Mouse (Mus musculus) embryonic facial prominence, embryonic 12.5 days (tissue): ENCODE data around the gene Gm44965. TPM values are rescaled to one million over a fixed set of nuclear protein-coding genes. Genes with fewer than 3 reads are reported as not detected.

Source experiments
- ATAC-seq: fragments of 200-750 bp; cut with Nextera tagmentation; 2 replicates; pipeline ENCODE4 v1.8.0; 2017; ENCODE audit not compliant: insufficient number of reproducible peaks, insufficient read depth, low FRiP score, low TSS enrichment
- H3K27ac ChIP-seq: fragments of 300-500 bp; sonication (generic); 2 replicates; pipeline ENCODE4 v1.5.1; 2016; ENCODE audit warnings: mild to moderate bottlenecking
- H3K27me3 ChIP-seq: fragments of 300-500 bp; sonication (generic); 2 replicates; pipeline ENCODE4 v1.6.1; 2016; ENCODE audit warnings: mild to moderate bottlenecking, moderate library complexity
- H3K36me3 ChIP-seq: fragments of 300-500 bp; sonication (generic); 2 replicates; pipeline ENCODE4 v1.6.1; 2016; ENCODE audit warnings: mild to moderate bottlenecking
- H3K4me1 ChIP-seq: fragments of 300-500 bp; sonication (generic); 2 replicates; pipeline ENCODE4 v1.6.1; 2016
- H3K4me2 ChIP-seq: fragments of 300-500 bp; sonication (generic); replicated peaks from 2 replicates; pipeline ENCODE4 v1.6.1; 2016; ENCODE audit warnings: mild to moderate bottlenecking, moderate library complexity
- H3K4me3 ChIP-seq: fragments of 300-500 bp; sonication (generic); 2 replicates; pipeline ENCODE4 v1.5.1; 2016; ENCODE audit warnings: mild to moderate bottlenecking
- H3K9ac ChIP-seq: fragments of 300-500 bp; sonication (generic); 2 replicates; pipeline ENCODE4 v1.6.1; 2016; ENCODE audit warnings: mild to moderate bottlenecking, moderate library complexity
- H3K9me3 ChIP-seq: fragments of 300-500 bp; sonication (generic); 2 replicates; pipeline ENCODE4 v1.6.1; 2016; ENCODE audit warnings: mild to moderate bottlenecking, moderate library complexity
- whole genome bisulfite sequencing: fragments of 180-500 bp; shearing (Covaris S2); methylation state at CpG from one replicate; pipeline ENCODE4 v1.1.7; 2016; 5-methylcytosine and 5-hydroxymethylcytosine counted together
- polyA plus RNA-seq: library from polyadenylated mRNA; unstranded; fragments of >200 nt; fragmentation: Nextera tagmentation; extraction: Ambion mirVana; gene quantifications from 2 replicates; pipeline ENCODE4 v1.2.1, GENCODE M21; 2016

Gm44965 gene
- polyA plus RNA-seq, 1 experiment from 2014 or later, result not detected

GRCm38 (mm10) chr6:48589194-48589750 is 4.5 kb upstream of the Gm44965 start, which contains the start of gene Gm45021:
TSS of gene Gm45021 (plus strand) at chr6:48589610.
- no peak for ATAC-seq
- Histone ChIP-seq H3K27ac (peak within 1 kb of the TSS; percentile 65), H3K27me3 (no peaks in the 10 kb centered on the region), H3K4me3 (no peak within 1 kb of the TSS), H3K9me3 (no peaks in the 10 kb centered on the region), H3K9ac (no peak within 1 kb of the TSS), H3K4me1 (peaks cover 13% of the 10 kb centered on the region), H3K36me3 (no peaks in the 10 kb centered on the region), H3K4me2 (no peak within 1 kb of the TSS)
- 27% methylated on average over 6 of the region's 6 CpGs for WGBS

GRCm38 (mm10) chr6:48591221-48591845 is 2.4 kb upstream of the Gm44965 start:
- 90% methylated on average over 3 of the region's 3 CpGs for WGBS
- peaks cover 8% of the 10 kb centered on the region for H3K36me3 ChIP-seq

GRCm38 (mm10) chr6:48591871-48592270 is 1.9 kb upstream of the Gm44965 start:
- Histone ChIP-seq H3K36me3 (peaks cover 13% of the 10 kb centered on the region), H3K4me1 (peaks cover 24% of the 10 kb centered on the region), H3K4me3 (no peak overlapping the region), H3K9ac (no peak overlapping the region), H3K9me3 (peaks cover 12% of the 10 kb centered on the region), H3K4me2 (no peak overlapping the region), H3K27ac (no peak overlapping the region), H3K27me3 (no peaks in the 10 kb centered on the region)
- ATAC-seq, result no peak
- 89% methylated on average over 6 of the region's 6 CpGs for WGBS

More at GRCm38 (mm10) chr6:48591221-48591845, 2.4 kb upstream of the Gm44965 start:
- Histone ChIP-seq H3K9me3 (peaks cover 6% of the 10 kb centered on the region), H3K27me3 (no peaks in the 10 kb centered on the region), H3K4me1 (peaks cover 24% of the 10 kb centered on the region), H3K4me2 (no peak overlapping the region), H3K4me3 (no peak overlapping the region), H3K9ac (no peak overlapping the region), H3K27ac (no peak overlapping the region)
- no peak for ATAC-seq

- Histone ChIP-seq H3K27me3 (no peaks in the 10 kb centered on the region), H3K4me3 (peak overlapping the region; percentile 81), H3K4me2 (peak overlapping the region; percentile 72), H3K36me3 (peaks cover 37% of the 10 kb centered on the region), H3K9me3 (peaks cover 29% of the 10 kb centered on the region), H3K9ac (peak overlapping the region; percentile 83), H3K4me1 (peaks cover 21% of the 10 kb centered on the region), H3K27ac (peak overlapping the region; percentile 84)
- peak; percentile 52 for ATAC-seq
- 2% methylated on average over 40 of the region's 41 CpGs for WGBS
These were observed 450 bp downstream of the Gm44965 start for GRCm38 (mm10) chr6:48594043-48594738.

- no peaks in the 10 kb centered on the region for H3K27me3 ChIP-seq
- peaks cover 44% of the 10 kb centered on the region for H3K36me3 ChIP-seq
- peaks cover 29% of the 10 kb centered on the region for H3K9me3 ChIP-seq
- no peak for ATAC-seq
- 53% methylated on average over 1 of the region's 1 CpGs for WGBS
- H3K9ac ChIP-seq, result no peak overlapping the region
- peak overlapping the region; percentile 81 for H3K4me3 ChIP-seq
- peaks cover 15% of the 10 kb centered on the region for H3K4me1 ChIP-seq
- peak overlapping the region; percentile 72 for H3K4me2 ChIP-seq
- H3K27ac ChIP-seq, result no peak overlapping the region
These were observed 1.5 kb downstream of the Gm44965 start for GRCm38 (mm10) chr6:48595278-48595677.

- Histone ChIP-seq H3K4me2 (no peak overlapping the region), H3K4me1 (peaks cover 15% of the 10 kb centered on the region), H3K27me3 (no peaks in the 10 kb centered on the region), H3K4me3 (no peak overlapping the region), H3K9me3 (peaks cover 29% of the 10 kb centered on the region), H3K27ac (no peak overlapping the region), H3K9ac (no peak overlapping the region), H3K36me3 (peaks cover 44% of the 10 kb centered on the region)
- no peak for ATAC-seq
- 96% methylated on average over 45 of the region's 45 CpGs for WGBS
These were observed 2.9 kb downstream of the Gm44965 start for GRCm38 (mm10) chr6:48596545-48597232.

- WGBS, result 96% methylated on average over 27 of the region's 27 CpGs
- no peak for ATAC-seq
- H3K4me2 ChIP-seq, result no peak overlapping the region
- peaks cover 44% of the 10 kb centered on the region for H3K36me3 ChIP-seq
- H3K27me3 ChIP-seq, result no peaks in the 10 kb centered on the region
- H3K9ac ChIP-seq, result no peak overlapping the region
- H3K4me1 ChIP-seq, result peaks cover 15% of the 10 kb centered on the region
- no peak overlapping the region for H3K27ac ChIP-seq
- no peak overlapping the region for H3K4me3 ChIP-seq
- peaks cover 29% of the 10 kb centered on the region for H3K9me3 ChIP-seq
These were observed 3.5 kb downstream of the Gm44965 start for GRCm38 (mm10) chr6:48597233-48597625.

- no peak overlapping the region for H3K27ac ChIP-seq
- no peak overlapping the region for H3K4me2 ChIP-seq
- H3K9ac ChIP-seq, result no peak overlapping the region
- peaks cover 5% of the 10 kb centered on the region; the same call in 1 of the 2 replicates for H3K4me1 ChIP-seq
- no peak overlapping the region for H3K4me3 ChIP-seq
- peaks cover 47% of the 10 kb centered on the region for H3K36me3 ChIP-seq
- ATAC-seq, result no peak
- no peaks in the 10 kb centered on the region for H3K27me3 ChIP-seq
- H3K9me3 ChIP-seq, result peaks cover 29% of the 10 kb centered on the region
- WGBS, result 86% methylated on average over 1 of the region's 1 CpGs
These were observed 6.9 kb downstream of the Gm44965 start for GRCm38 (mm10) chr6:48600594-48600993.

GRCm38 (mm10) chr6:48601271-48602079 is 7.7 kb downstream of the Gm44965 start, which contains the start of gene Zfp775:
TSS of gene Zfp775 (plus strand) at chr6:48602063.
- Histone ChIP-seq H3K27me3 (no peaks in the 10 kb centered on the region), H3K4me3 (peak within 1 kb of the TSS; percentile 60), H3K36me3 (peaks cover 38% of the 10 kb centered on the region), H3K27ac (peak within 1 kb of the TSS; percentile 71), H3K9ac (peak within 1 kb of the TSS; percentile 72), H3K9me3 (peaks cover 21% of the 10 kb centered on the region), H3K4me1 (peaks cover 5% of the 10 kb centered on the region; the same call in 1 of the 2 replicates), H3K4me2 (peak within 1 kb of the TSS; percentile 81)
- 6% methylated on average over 42 of the region's 42 CpGs for WGBS
- peak; percentile 98 for ATAC-seq

GRCm38 (mm10) chr6:48602080-48602741 is 8.5 kb downstream of the Gm44965 start:
- Histone ChIP-seq H3K4me3 (peak overlapping the region; percentile 60), H3K9me3 (peaks cover 14% of the 10 kb centered on the region), H3K27ac (peak overlapping the region; percentile 52), H3K4me2 (peak overlapping the region; percentile 81), H3K27me3 (no peaks in the 10 kb centered on the region), H3K9ac (peak overlapping the region; percentile 72), H3K4me1 (peaks cover 5% of the 10 kb centered on the region; the same call in 1 of the 2 replicates), H3K36me3 (peaks cover 31% of the 10 kb centered on the region)
- ATAC-seq, result peak; percentile 73
- WGBS, result 4% methylated on average over 28 of the region's 28 CpGs
